Mouse (Mus musculus) bone marrow, adult 2 months (tissue): Measurements from ENCODE around the gene Nlrp1b.

Experiments used
- CTCF ChIP-seq: fragments of 200-500 bp; IDR thresholded peaks from 2 replicates; pipeline ENCODE4 v1.5.1; 2011; ENCODE audit warnings: low read length, control low read depth; ENCODE audit not compliant: control insufficient read depth, insufficient read depth
- POLR2A ChIP-seq: fragments of 200-500 bp; IDR thresholded peaks from 2 replicates; pipeline ENCODE4 v1.6.1; 2011; ENCODE audit warnings: low read depth, mild to moderate bottlenecking, control low read depth, low read length, borderline replicate concordance; ENCODE audit not compliant: control insufficient read depth

- TF ChIP-seq CTCF (no peak), POLR2A (no peak)
Measured at GRCm38 (mm10) chr11:71159439-71160136, 70.9 kb downstream of the Nlrp1b start.
